Mouse (Mus musculus) kidney, postnatal 0 days (tissue): ENCODE data around the gene Etv4. TPM values are rescaled to one million over a fixed set of nuclear protein-coding genes. Genes with fewer than 3 reads are reported as not detected.

Experiments
- ATAC-seq: fragments of 200-750 bp; cut with Nextera tagmentation; replicated peaks from 2 replicates; pipeline ENCODE4 v1.8.0; 2017; ENCODE audit warnings: low read depth, moderate number of reproducible peaks, moderate TSS enrichment, moderate library complexity; ENCODE audit not compliant: low FRiP score
- DNase-seq: peaks from one replicate; pipeline ENCODE4 v3.0.0-alpha.2; 2016; ENCODE audit warnings: low spot score
- H3K27ac ChIP-seq: fragments of 300-500 bp; sonication (generic); 2 replicates; pipeline ENCODE4 v1.5.1; 2014; ENCODE audit warnings: mild to moderate bottlenecking
- H3K27me3 ChIP-seq: fragments of 300-500 bp; sonication (generic); 2 replicates; pipeline ENCODE4 v1.6.1; 2014; ENCODE audit warnings: low read length, mixed read lengths; ENCODE audit not compliant: insufficient read depth
- H3K36me3 ChIP-seq: fragments of 300-500 bp; sonication (generic); 2 replicates; pipeline ENCODE4 v1.6.1; 2014; ENCODE audit warnings: low read length, mixed read lengths; ENCODE audit not compliant: insufficient read depth
- H3K4me1 ChIP-seq: fragments of 300-500 bp; sonication (generic); replicated peaks from 2 replicates; pipeline ENCODE4 v1.6.1; 2014; ENCODE audit warnings: antibody characterized with exemption, low read length, mixed read lengths; ENCODE audit not compliant: insufficient read depth
- H3K4me2 ChIP-seq: fragments of 300-500 bp; sonication (generic); 2 replicates; pipeline ENCODE4 v1.6.1; 2014; ENCODE audit warnings: mild to moderate bottlenecking, low read length, moderate library complexity, mixed read lengths
- H3K4me3 ChIP-seq: fragments of 300-500 bp; sonication (generic); replicated peaks from 2 replicates; pipeline ENCODE4 v1.5.1; 2014; ENCODE audit warnings: low read depth, low read length
- H3K9ac ChIP-seq: fragments of 300-500 bp; sonication (generic); 2 replicates; pipeline ENCODE4 v1.6.1; 2014; ENCODE audit warnings: low read depth, low read length
- H3K9me3 ChIP-seq: fragments of 300-500 bp; sonication (generic); replicated peaks from 2 replicates; pipeline ENCODE4 v1.6.1; 2016; ENCODE audit warnings: low read length, inconsistent platforms, mixed read lengths
- CTCF ChIP-seq: IDR thresholded peaks from 2 replicates; pipeline ENCODE4 v1.5.1; 2016; ENCODE audit warnings: antibody characterized with exemption, low read depth, mild to moderate bottlenecking, moderate library complexity
- WGBS: fragments of 180-500 bp; shearing (Covaris S2); extraction: QIAGEN DNeasy Blood & Tissue Kit; methylation state at CpG from one replicate; pipeline ENCODE4 v1.1.7; 2014; 5-methylcytosine and 5-hydroxymethylcytosine counted together
- polyA plus RNA-seq: library from polyadenylated mRNA; unstranded; fragments of >200 nt; fragmentation: Nextera tagmentation; extraction: Ambion mirVana; gene quantifications from 2 replicates; pipeline ENCODE4 v1.2.1, GENCODE M21; 2015

The Etv4 gene
- polyA plus RNA-seq, 1 experiment from 2014 or later = 42.6 TPM

DNA sequence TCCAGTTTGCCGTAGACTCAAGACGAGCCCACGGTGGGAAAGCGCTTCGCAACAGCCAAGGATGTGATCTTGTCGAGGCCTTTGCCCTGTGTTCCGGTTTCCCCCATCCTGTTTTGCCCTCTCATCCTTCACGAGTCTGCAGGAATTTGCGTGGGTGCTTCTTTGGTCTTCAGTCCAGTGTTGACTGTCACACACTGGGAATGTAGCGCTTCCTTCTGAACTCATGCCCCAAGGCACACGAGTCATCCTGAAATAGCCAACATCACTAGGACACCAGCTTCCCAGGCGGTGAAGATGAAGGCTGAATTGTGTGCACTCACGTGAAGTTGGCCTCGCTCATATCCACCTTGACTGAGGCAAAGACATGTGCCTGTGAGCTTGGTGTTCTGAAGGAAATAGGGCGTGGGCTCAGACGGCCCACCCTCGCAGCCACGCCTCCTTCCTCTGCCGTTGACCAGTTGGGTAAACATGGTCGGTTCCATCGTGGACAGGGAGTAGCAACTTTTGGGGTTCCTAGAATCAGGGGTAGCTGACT, 65.1 kb downstream of the Etv4 start:
- no peak for TF ChIP-seq CTCF
- 64% methylated on average over 21 of the region's 21 CpGs for WGBS
- DNase-seq (no peak), ATAC-seq (no peak)
- no peak overlapping the region for H3K27ac ChIP-seq
- H3K4me1 ChIP-seq = no peaks in the 10 kb centered on the region
- no peaks in the 10 kb centered on the region for H3K27me3 ChIP-seq
- no peak overlapping the region for H3K9ac ChIP-seq
- no peak overlapping the region for H3K4me2 ChIP-seq
- no peak overlapping the region for H3K4me3 ChIP-seq
- no peaks in the 10 kb centered on the region for H3K36me3 ChIP-seq
- H3K9me3 ChIP-seq = no peaks in the 10 kb centered on the region

Other genes starting within 250 kb of the Etv4 start
- gene Brca1, start 233.4 kb downstream of the Etv4 start, polyA plus RNA-seq = 4.2 and 6.3 TPM in 2 replicates
- gene Nbr1, start 233.2 kb downstream of the Etv4 start, polyA plus RNA-seq = 62.6 and 63.3 TPM in 2 replicates
- gene Tmem106a, start 203.1 kb downstream of the Etv4 start, polyA plus RNA-seq = 19.4 and 20.9 TPM in 2 replicates
- 0.37 TPM in 1 of 2 replicates, not detected in the other for gene Gm11634, start 186.1 kb downstream of the Etv4 start, polyA plus RNA-seq
- 30.9 and 37.6 TPM in 2 replicates for gene Rdm1, start 158.2 kb downstream of the Etv4 start, polyA plus RNA-seq
- 7.0 and 7.9 TPM in 2 replicates for gene Arl4d, start 119.8 kb downstream of the Etv4 start, polyA plus RNA-seq
- 18.3 and 20.4 TPM in 2 replicates for gene Dhx8, start 52.5 kb downstream of the Etv4 start, polyA plus RNA-seq
- 13.9 and 14.3 TPM in 2 replicates for gene Meox1, start 109.0 kb upstream of the Etv4 start, polyA plus RNA-seq
- gene Sost, start 181.6 kb upstream of the Etv4 start, polyA plus RNA-seq = 1.6 and 1.8 TPM in 2 replicates
- gene Cfap97d1, start 198.9 kb upstream of the Etv4 start, polyA plus RNA-seq = not detected in 2 replicates
- gene Dusp3, start 201.6 kb upstream of the Etv4 start, polyA plus RNA-seq = 51.7 and 57.9 TPM in 2 replicates
- 3.5 and 4.2 TPM in 2 replicates for gene Mpp3, start 243.1 kb upstream of the Etv4 start, polyA plus RNA-seq